Mouse (Mus musculus) hindbrain, embryonic 14.5 days (tissue): Measurements from ENCODE around the gene Etl4. TPM values are rescaled to one million over a fixed set of nuclear protein-coding genes. Genes with fewer than 3 reads are reported as not detected.

ENCODE experiments used
- ATAC-seq: fragments of 200-750 bp; cut with Nextera tagmentation; 2 replicates; pipeline ENCODE4 v1.8.0; 2017; ENCODE audit warnings: moderate number of reproducible peaks, mild to moderate bottlenecking, moderate TSS enrichment, moderate library complexity; ENCODE audit not compliant: low FRiP score
- DNase-seq: peaks from one replicate; pipeline ENCODE4 v3.0.0-alpha.2; 2015; ENCODE audit warnings: low spot score
- H3K27ac ChIP-seq: fragments of 300-500 bp; sonication (generic); 2 replicates; pipeline ENCODE4 v1.5.1; 2014; ENCODE audit warnings: mild to moderate bottlenecking, moderate library complexity
- H3K27me3 ChIP-seq: fragments of 300-500 bp; sonication (generic); 2 replicates; pipeline ENCODE4 v1.6.1; 2014; ENCODE audit warnings: mild to moderate bottlenecking, low read length, mixed read lengths; ENCODE audit not compliant: control insufficient read depth, insufficient read depth
- H3K36me3 ChIP-seq: fragments of 300-500 bp; sonication (generic); replicated peaks from 2 replicates; pipeline ENCODE4 v1.6.1; 2014; ENCODE audit not compliant: control insufficient read depth, insufficient read depth
- H3K4me1 ChIP-seq: fragments of 300-500 bp; sonication (generic); replicated peaks from 2 replicates; pipeline ENCODE4 v1.6.1; 2014; ENCODE audit warnings: antibody characterized with exemption, low read length, mixed read lengths; ENCODE audit not compliant: control insufficient read depth, insufficient read depth
- H3K4me2 ChIP-seq: fragments of 300-500 bp; sonication (generic); replicated peaks from 2 replicates; pipeline ENCODE4 v1.6.1; 2014; ENCODE audit warnings: mild to moderate bottlenecking, moderate library complexity
- H3K4me3 ChIP-seq: fragments of 300-500 bp; sonication (generic); replicated peaks from 2 replicates; pipeline ENCODE4 v1.5.1; 2014; ENCODE audit warnings: mild to moderate bottlenecking, low read length
- H3K9ac ChIP-seq: fragments of 300-500 bp; sonication (generic); 2 replicates; pipeline ENCODE4 v1.6.1; 2014
- H3K9me3 ChIP-seq: fragments of 300-500 bp; sonication (generic); 2 replicates; pipeline ENCODE4 v1.6.1; 2016; ENCODE audit warnings: low read length; ENCODE audit not compliant: control insufficient read depth
- WGBS: fragments of 180-500 bp; shearing (Covaris S2); extraction: QIAGEN DNeasy Blood & Tissue Kit; methylation state at CpG from one replicate; pipeline ENCODE4 v1.1.7; 2014; 5-methylcytosine and 5-hydroxymethylcytosine counted together
- polyA plus RNA-seq: library from polyadenylated mRNA; unstranded; fragments of >200 nt; fragmentation: Nextera tagmentation; extraction: Ambion mirVana; gene quantifications from 2 replicates; pipeline ENCODE4 v1.2.1, GENCODE M21; 2014

Gene Etl4
- polyA plus RNA-seq, 1 experiment from 2014 or later: 5.9 TPM

- ATAC-seq: no peak
- no peak overlapping the region for H3K27ac ChIP-seq
- no peaks in the 10 kb centered on the region for H3K36me3 ChIP-seq
- no peak for DNase-seq
- no peak overlapping the region for H3K4me2 ChIP-seq
- no peak overlapping the region for H3K9ac ChIP-seq
- H3K27me3 ChIP-seq: no peaks in the 10 kb centered on the region
- WGBS: 93% methylated on average over 7 of the region's 7 CpGs
- H3K4me3 ChIP-seq: no peak overlapping the region
- H3K9me3 ChIP-seq: no peaks in the 10 kb centered on the region
- no peaks in the 10 kb centered on the region for H3K4me1 ChIP-seq
These were observed 293.4 kb downstream of the Etl4 start for GRCm38 (mm10) chr2:20203011-20203410.

DNA sequence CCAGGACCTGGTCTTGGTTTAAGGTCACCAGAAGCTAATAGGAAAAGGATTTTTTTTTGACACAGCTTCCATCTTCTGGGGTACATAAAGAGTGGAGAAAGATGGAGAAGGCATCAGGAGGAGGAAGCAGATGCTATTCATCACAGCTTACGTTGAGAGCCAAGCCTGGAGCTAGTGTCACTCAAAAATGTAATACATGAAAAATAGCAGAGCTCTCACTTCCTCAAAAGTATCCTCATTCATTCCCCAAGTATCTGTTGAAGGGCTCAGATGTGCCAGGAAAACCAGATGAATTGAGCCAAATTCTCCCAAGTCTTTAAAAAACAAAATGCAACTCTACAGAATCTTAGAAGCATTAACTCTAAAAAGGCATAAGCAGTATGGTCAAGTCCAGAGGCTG is 297.1 kb downstream of the Etl4 start:
- DNase-seq (no peak), ATAC-seq (no peak)
- 81% methylated on average over 1 of the region's 1 CpGs for WGBS
- H3K27me3 ChIP-seq: no peaks in the 10 kb centered on the region
- no peaks in the 10 kb centered on the region for H3K36me3 ChIP-seq
- H3K4me1 ChIP-seq: no peaks in the 10 kb centered on the region
- no peak overlapping the region for H3K4me2 ChIP-seq
- no peaks in the 10 kb centered on the region for H3K9me3 ChIP-seq
- H3K4me3 ChIP-seq: no peak overlapping the region
- H3K27ac ChIP-seq: no peak overlapping the region
- no peak overlapping the region for H3K9ac ChIP-seq

- H3K36me3 ChIP-seq: no peaks in the 10 kb centered on the region
- WGBS: 79% methylated on average over 3 of the region's 3 CpGs
- ATAC-seq: no peak
These were observed 299.2 kb downstream of the Etl4 start for GRCm38 (mm10) chr2:20208683-20209194.

GRCm38 (mm10) chr2:20209359-20209758 is 299.8 kb downstream of the Etl4 start:
- Histone ChIP-seq H3K27me3 (no peaks in the 10 kb centered on the region), H3K36me3 (no peaks in the 10 kb centered on the region), H3K9ac (no peak overlapping the region), H3K4me3 (no peak overlapping the region), H3K9me3 (no peaks in the 10 kb centered on the region), H3K27ac (no peak overlapping the region), H3K4me1 (no peaks in the 10 kb centered on the region), H3K4me2 (no peak overlapping the region)
- ATAC-seq (no peak), DNase-seq (no peak)
- whole genome bisulfite sequencing: 76% methylated on average over 4 of the region's 4 CpGs

More at GRCm38 (mm10) chr2:20208683-20209194, 299.2 kb downstream of the Etl4 start:
- H3K9ac ChIP-seq: no peak overlapping the region
- DNase-seq: no peak
- H3K27ac ChIP-seq: no peak overlapping the region
- no peaks in the 10 kb centered on the region for H3K4me1 ChIP-seq
- H3K27me3 ChIP-seq: no peaks in the 10 kb centered on the region
- H3K4me3 ChIP-seq: no peak overlapping the region
- H3K9me3 ChIP-seq: no peaks in the 10 kb centered on the region
- H3K4me2 ChIP-seq: no peak overlapping the region

GRCm38 (mm10) chr2:20216275-20216674 is 306.7 kb downstream of the Etl4 start:
- no peak overlapping the region for H3K4me2 ChIP-seq
- no peak overlapping the region for H3K4me3 ChIP-seq
- no peak for DNase-seq
- H3K9me3 ChIP-seq: no peaks in the 10 kb centered on the region
- H3K27me3 ChIP-seq: no peaks in the 10 kb centered on the region
- no peaks in the 10 kb centered on the region for H3K4me1 ChIP-seq
- no peaks in the 10 kb centered on the region for H3K36me3 ChIP-seq
- no peak overlapping the region for H3K9ac ChIP-seq
- WGBS: 93% methylated on average over 2 of the region's 2 CpGs
- no peak overlapping the region for H3K27ac ChIP-seq
- ATAC-seq: no peak

GRCm38 (mm10) chr2:20216686-20217437 is 307.3 kb downstream of the Etl4 start:
- no peak overlapping the region for H3K9ac ChIP-seq
- WGBS: 94% methylated on average over 5 of the region's 5 CpGs
- no peaks in the 10 kb centered on the region for H3K27me3 ChIP-seq
- no peaks in the 10 kb centered on the region for H3K9me3 ChIP-seq
- H3K4me1 ChIP-seq: no peaks in the 10 kb centered on the region
- no peak for ATAC-seq
- H3K27ac ChIP-seq: no peak overlapping the region
- DNase-seq: no peak
- H3K4me3 ChIP-seq: no peak overlapping the region
- no peak overlapping the region for H3K4me2 ChIP-seq
- H3K36me3 ChIP-seq: no peaks in the 10 kb centered on the region

DNA sequence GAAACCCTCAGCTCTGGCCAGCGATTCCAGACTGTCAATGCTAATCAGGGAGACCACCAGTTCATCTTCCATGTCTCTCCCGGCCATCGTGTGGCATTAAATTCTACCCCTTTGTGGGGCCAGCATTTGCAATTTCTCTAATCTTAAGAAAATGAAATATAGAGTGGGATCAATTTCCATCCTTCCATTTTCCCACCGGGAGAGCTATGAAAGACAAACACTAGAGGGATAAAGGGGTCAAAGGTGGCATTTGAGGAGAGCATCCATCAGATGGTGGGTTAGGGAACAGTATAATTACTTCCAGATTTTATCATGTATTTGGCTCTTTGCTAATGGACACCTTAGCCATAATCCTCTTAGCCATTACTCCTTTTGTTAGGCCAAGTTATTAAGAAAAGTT is 321.8 kb downstream of the Etl4 start:
- H3K27me3 ChIP-seq: no peaks in the 10 kb centered on the region
- no peak overlapping the region for H3K4me2 ChIP-seq
- H3K9me3 ChIP-seq: no peaks in the 10 kb centered on the region
- ATAC-seq: no peak
- DNase-seq: no peak
- WGBS: 75% methylated on average over 4 of the region's 4 CpGs
- no peak overlapping the region for H3K9ac ChIP-seq
- no peaks in the 10 kb centered on the region for H3K4me1 ChIP-seq
- no peak overlapping the region for H3K4me3 ChIP-seq
- H3K27ac ChIP-seq: no peak overlapping the region
- no peaks in the 10 kb centered on the region for H3K36me3 ChIP-seq

GRCm38 (mm10) chr2:20248043-20248664 is 338.6 kb downstream of the Etl4 start:
- Histone ChIP-seq H3K27me3 (no peaks in the 10 kb centered on the region), H3K4me2 (no peak overlapping the region), H3K9me3 (no peaks in the 10 kb centered on the region), H3K4me1 (no peaks in the 10 kb centered on the region), H3K4me3 (no peak overlapping the region), H3K27ac (no peak overlapping the region), H3K36me3 (no peaks in the 10 kb centered on the region), H3K9ac (no peak overlapping the region)
- DNase-seq (no peak), ATAC-seq (0 out of 2 replicates have a peak, but pooled peaks have one; percentile 27)
- 72% methylated on average over 4 of the region's 4 CpGs for WGBS

- H3K9me3 ChIP-seq: no peaks in the 10 kb centered on the region
- no peaks in the 10 kb centered on the region for H3K27me3 ChIP-seq
- ATAC-seq: no peak
- H3K4me3 ChIP-seq: no peak overlapping the region
- no peak overlapping the region for H3K4me2 ChIP-seq
- no peak overlapping the region for H3K27ac ChIP-seq
- DNase-seq: no peak
- 67% methylated on average over 4 of the region's 4 CpGs for WGBS
- no peaks in the 10 kb centered on the region for H3K4me1 ChIP-seq
- H3K9ac ChIP-seq: no peak overlapping the region
- H3K36me3 ChIP-seq: no peaks in the 10 kb centered on the region
These were observed 339.8 kb downstream of the Etl4 start for GRCm38 (mm10) chr2:20249403-20249802.
